Mouse (Mus musculus) mouse embryonic stem cell (cell line): ENCODE results near the gene Btg2.

Experiments
- in situ Hi-C, 2 experiments: fragments of 300-500 bp; cut with MboI; formaldehyde crosslinking; loops; 1 replicate in 1 of 2; 3 replicates in 1 of 2; pipeline ENCODE4 v1.14.3; 2019 to 2020; ENCODE audit warnings: low sequenced_read_pairs in 2 of 2, low pct_unique_long_range_greater_than_20kb in 1 of 2, mixed read lengths in 1 of 2; ENCODE audit not compliant: unreplicated experiment in 1 of 2

The Btg2 gene

GRCm38 (mm10) chr1:134099516-134100235 is 20.8 kb upstream of the Btg2 start:
- in situ Hi-C loops = loop anchor here in 1 of 2 experiments (5.0 kb wide), 1 partner anchor 37 kb away; no protein-coding TSS in a partner anchor

GRCm38 (mm10) chr1:134098726-134099515 is 20.0 kb upstream of the Btg2 start:
- in situ Hi-C loops = no loop called here

GRCm38 (mm10) chr1:134097956-134098725 is 19.2 kb upstream of the Btg2 start:
- in situ Hi-C loops = no loop called here

GRCm38 (mm10) chr1:134097080-134097855 is 18.3 kb upstream of the Btg2 start:
- in situ Hi-C loops = no loop called here

- in situ Hi-C loops = no loop called here
These were observed 17.5 kb upstream of the Btg2 start for GRCm38 (mm10) chr1:134096264-134096934.

- in situ Hi-C loops = no loop called here
These were observed 16.8 kb upstream of the Btg2 start for GRCm38 (mm10) chr1:134095721-134096120.

GRCm38 (mm10) chr1:134095033-134095612 is 16.2 kb upstream of the Btg2 start:
- in situ Hi-C loops = no loop called here

- in situ Hi-C loops = no loop called here
These were observed 15.0 kb upstream of the Btg2 start for GRCm38 (mm10) chr1:134093771-134094526.

- in situ Hi-C loops = no loop called here
These were observed 14.2 kb upstream of the Btg2 start for GRCm38 (mm10) chr1:134092852-134093770.

- in situ Hi-C loops = no loop called here
These were observed 13.4 kb upstream of the Btg2 start for GRCm38 (mm10) chr1:134092368-134092767.

- in situ Hi-C loops = no loop called here
These were observed 12.9 kb upstream of the Btg2 start for GRCm38 (mm10) chr1:134091851-134092250.

GRCm38 (mm10) chr1:134089074-134089473 is 10.2 kb upstream of the Btg2 start:
- in situ Hi-C loops = no loop called here

- in situ Hi-C loops = no loop called here
These were observed 8.0 kb upstream of the Btg2 start for GRCm38 (mm10) chr1:134086811-134087398.

GRCm38 (mm10) chr1:134086017-134086416 is 7.1 kb upstream of the Btg2 start:
- in situ Hi-C loops = no loop called here

GRCm38 (mm10) chr1:134084128-134084527 is 5.2 kb upstream of the Btg2 start:
- in situ Hi-C loops = no loop called here

- in situ Hi-C loops = no loop called here
These were observed 4.8 kb upstream of the Btg2 start for GRCm38 (mm10) chr1:134083676-134084075.
